Mouse (Mus musculus): ENCODE measurements around the gene Gm17617. TPM values are rescaled to one million over a fixed set of nuclear protein-coding genes. Genes with fewer than 3 reads are reported as not detected.
A peak's percentile ranks its signal among the peaks of the same experiment; 100 is the strongest.
"Not testable (repeated sequence)": the region's sequence is repeated elsewhere in the genome, so short reads cannot be mapped to it uniquely, and the experiment has no call there.

The Gm17617 gene
- total RNA-seq, 2 experiments from 2014 or later: not detected

- no peak for DNase-seq (ENCODE audit: low spot score)
These were observed 2.0 kb upstream of the Gm17617 start for GRCm38 (mm10) chr13:55135382-55135781.

DNA sequence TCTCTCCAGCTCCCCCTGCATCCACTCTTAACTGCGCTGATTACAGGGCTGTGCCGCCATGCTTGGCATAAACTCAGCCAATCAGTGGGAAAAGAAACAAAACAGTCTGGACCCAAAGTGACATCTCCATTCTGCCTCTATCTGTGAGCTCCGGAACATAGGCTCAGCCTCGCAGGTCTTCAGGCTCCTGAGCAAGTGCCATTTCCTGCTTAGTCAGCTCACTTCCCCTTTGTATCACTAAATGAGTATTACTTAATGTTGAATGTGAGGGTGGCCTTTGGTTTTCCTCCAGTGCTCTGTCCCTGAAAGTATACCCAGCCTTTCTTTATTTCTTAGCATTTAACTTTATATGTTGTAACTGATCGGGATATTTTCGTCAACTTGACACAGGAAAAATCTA, 8.4 kb downstream of the Gm17617 start:
- DNase-seq (ENCODE audit: low spot score): no peak

GRCm38 (mm10) chr13:55114375-55114774, 19.0 kb downstream of the Gm17617 start:
- no peak for DNase-seq (ENCODE audit: low spot score)

DNA sequence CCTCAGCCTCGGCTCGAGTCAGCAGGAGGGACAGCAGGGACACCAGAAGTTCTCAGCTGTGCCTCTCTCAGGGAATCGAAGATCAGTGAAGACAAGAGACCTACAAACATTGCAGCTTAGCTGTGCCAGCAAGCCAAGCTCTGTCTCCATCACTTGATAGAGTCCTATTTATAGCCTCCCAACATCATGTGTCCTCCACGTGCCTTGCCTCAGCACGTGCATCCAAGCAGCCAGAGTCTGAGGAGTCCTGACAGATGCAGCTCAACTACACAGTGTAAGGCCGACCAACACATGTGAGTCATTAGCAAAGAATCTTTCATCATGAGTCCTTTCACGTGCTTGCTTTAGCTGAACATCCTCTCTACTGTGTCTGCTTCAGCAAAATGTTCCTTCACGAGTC, 25.7 kb downstream of the Gm17617 start:
- peak; percentile 15 for DNase-seq (ENCODE audit: low spot score)

- DNase-seq (ENCODE audit: low spot score): no peak
These were observed 26.2 kb downstream of the Gm17617 start for GRCm38 (mm10) chr13:55107116-55107515.

DNA sequence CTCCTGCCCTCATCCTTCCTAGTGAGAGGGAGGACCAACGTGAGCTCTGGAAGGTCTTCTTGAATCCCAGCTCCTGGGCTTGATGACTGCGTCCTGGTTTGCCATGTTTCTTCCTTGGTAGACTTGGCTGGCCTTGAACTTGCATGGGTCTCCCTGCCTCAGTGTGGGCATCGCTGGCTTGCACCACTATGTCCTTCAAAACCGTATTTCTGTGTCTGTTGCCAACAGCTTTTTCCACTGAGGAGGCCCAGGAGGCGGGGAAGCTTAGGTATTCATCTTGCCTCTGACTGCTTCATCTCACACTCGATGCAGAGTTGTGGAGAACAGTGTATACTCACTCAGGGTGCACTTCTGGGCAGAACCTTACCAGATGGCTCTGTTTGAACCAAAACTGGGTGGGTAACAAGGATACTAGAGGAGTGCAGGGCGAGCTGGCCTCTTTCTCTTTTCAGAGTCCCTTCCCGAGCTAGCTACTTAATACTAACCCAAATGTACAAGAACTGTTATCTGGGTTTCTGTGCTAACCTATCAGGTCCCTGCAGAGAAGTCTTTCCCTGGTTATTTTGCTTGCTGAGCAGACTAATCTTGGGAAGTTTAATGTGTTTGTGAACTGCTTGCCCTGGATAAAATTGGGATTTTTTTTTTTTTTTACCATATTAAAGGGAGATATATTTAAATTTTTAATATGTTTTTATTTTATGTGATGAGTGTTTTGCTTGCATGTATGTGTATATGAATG, 27.2 kb downstream of the Gm17617 start:
- DNase-seq (ENCODE audit: low spot score): no peak

DNA sequence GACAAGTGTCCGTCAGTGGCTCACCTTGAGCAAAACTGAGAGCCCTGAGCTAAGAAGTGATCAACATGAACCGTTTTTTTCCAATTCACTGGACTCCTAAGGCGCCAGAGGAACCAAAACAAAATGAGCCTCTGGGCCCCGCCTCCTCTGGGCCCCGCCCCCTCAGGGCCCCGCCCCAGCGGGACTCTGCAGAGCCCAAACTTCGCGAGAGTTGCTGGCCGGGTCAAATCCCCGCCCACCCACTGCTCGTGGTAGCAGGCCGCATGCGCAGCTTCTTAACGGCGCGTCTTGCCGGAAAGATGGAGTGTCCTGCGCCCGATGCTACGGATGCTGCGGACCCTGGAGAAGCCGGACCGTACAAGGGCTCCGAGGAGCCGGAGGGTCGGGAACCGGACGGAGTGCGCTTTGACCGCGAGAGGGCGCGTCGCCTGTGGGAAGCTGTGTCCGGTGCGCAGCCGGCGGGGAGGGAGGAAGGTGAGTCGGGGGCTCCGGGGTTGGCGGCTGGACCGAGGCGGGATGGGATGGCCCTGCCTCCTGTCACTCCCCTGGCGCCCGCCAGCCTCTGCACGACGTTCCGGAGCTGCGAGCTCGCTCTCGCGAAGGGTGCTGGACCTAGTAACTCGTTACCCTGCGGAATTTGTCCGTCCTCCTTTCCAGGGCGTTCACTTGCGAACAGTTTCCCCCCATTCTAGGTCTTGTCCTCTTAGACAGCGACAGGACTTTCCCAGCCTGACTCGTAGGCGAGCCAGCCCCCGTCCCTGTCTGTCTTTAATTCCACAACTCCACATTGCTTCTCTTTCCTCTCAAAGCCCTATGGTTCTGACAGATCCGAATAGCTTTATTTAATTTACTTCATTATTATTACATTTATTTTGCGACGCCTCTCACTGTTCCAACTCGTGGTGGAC, 28.0 kb downstream of the Gm17617 start, which contains the start of gene Zfp346:
TSS of gene Zfp346 (plus strand) at position 267 of the 908 bp plus-strand sequence.
- peak; percentile 98 for DNase-seq (ENCODE audit: low spot score)

DNA sequence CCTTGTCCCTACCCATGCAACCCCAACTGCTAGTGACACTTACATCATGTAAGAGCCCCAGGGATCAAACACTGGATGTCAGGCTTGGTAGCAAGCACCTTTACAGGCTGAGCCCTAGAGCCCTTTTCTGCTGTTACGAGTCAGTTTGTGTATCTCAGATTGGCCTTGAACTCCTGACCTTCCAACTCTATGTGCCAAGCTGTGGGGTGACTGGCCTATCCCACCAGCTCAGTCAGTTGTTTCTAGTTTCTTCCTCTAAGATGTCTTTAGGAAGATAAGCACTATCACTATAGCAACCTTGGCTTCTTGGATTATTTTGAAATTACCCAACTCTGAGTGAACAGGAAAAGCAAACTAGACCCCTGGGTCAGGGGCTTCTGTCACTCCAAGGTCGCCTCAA, 30.0 kb downstream of the Gm17617 start:
- DNase-seq (ENCODE audit: low spot score): no peak

GRCm38 (mm10) chr13:55102366-55102765, 31.0 kb downstream of the Gm17617 start:
- DNase-seq (ENCODE audit: low spot score): no peak

DNA sequence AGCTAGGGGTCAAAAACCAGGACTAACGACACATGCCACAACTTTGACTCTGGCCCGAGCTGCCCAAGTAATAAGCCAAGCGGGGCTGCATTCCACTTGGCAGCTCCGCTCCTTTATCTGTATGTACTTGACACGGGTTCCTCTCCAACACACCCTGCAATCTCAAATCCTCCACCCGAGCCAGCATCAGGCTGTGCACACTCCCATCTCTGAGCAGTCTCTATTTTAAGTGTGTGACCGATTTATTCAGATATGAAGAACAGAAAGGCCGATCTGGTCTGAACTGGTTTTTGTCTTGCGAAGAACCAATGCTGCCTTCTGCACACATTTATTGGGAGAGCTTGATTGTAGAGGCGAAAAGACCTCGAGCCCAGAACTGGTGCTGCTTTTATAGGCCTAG, 31.7 kb downstream of the Gm17617 start:
- no peak for DNase-seq (ENCODE audit: low spot score)

DNA sequence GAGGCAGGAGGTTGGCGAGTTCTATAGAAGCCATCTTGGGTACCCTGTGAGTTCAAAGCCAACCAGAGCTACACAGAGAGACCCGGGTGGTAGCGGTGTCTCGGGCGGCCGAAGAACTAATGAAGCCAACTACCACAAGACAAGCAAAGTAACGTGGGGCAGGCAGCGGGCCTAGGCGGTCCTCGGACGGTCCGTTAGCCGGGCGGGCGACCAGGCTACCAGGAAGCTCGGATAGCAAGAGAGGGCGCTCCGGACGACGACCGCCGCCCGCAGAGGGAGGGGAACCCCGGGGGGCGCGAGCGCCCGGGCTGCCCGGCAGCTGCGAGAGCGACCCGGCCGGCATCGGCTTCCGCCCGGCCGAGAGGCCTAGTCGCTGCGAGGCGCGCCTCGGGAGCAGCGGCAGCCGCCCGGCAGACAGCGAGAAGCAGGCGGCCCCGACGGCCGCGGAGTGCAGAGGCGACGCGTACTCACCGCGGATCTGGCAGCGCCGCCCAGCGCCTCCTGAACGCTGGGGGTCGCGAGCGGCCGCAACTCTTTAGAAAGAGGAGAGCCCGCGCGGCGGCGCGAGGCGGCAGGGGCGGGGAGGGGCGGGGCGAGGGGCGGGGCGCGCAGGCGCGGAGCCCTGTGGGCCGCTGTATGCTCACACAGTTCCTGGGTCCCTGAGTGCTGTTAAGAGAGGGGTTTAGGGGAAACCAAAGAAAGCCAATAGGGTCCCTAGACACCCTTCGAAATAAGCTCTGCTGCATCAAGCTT, 33.4 kb downstream of the Gm17617 start, which contains the start of gene Uimc1:
TSS of gene Uimc1 (minus strand) at position 575 of the 753 bp plus-strand sequence.
- DNase-seq (ENCODE audit: low spot score): peak; percentile 71

GRCm38 (mm10) chr13:55099066-55099725, 34.2 kb downstream of the Gm17617 start:
- DNase-seq (ENCODE audit: low spot score): peak; percentile 12

DNA sequence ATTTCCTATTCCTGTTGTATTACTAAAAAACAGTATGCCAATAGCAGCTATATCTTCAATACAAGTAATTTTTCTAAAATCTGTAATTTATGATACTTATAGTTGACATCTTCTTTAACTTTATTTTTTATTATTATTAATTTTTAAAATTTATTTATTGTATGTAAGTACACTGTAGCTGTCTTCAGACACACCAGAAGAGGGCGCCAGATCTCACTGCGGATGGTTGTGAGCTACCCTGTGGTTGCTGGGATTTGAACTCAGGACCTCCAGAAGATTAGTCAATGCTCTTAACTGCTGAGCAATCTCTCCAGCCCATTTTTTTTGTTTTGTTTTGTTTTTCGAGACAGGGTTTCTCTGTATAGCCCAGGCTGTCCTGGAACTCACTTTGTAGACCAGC, 35.5 kb downstream of the Gm17617 start:
- not testable (repeated sequence) for DNase-seq (ENCODE audit: low spot score)

DNA sequence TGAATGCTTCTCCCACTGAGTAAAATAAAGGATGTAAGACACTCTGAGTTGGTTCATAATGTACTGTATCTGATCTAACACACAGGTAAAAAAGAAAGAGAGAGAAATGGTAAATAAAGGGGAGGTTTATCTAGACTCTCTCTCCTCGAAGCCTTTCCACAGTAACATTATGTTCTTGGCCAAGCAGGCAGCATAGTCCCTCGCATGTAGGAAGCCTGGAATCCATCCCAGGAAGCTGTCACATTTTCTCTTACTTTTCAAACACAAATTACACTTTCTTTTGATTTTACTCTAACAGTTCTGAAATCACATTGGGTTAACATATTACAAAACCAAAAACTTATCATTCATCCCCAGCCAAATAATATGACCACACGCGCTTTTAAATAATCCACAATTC, 40.8 kb downstream of the Gm17617 start:
- no peak for DNase-seq (ENCODE audit: low spot score)

Other genes with a start within 250 kb of the Gm17617 start
- gene Unc5a, start 184.1 kb downstream of the Gm17617 start, total RNA-seq (2021): 1 to 10 TPM; 7.6 to 7.8 TPM
- gene Hk3, start 112.2 kb downstream of the Gm17617 start, total RNA-seq (2021): under 1 TPM; 0.14 to 0.19 TPM
- 10 to 100 TPM; 11.1 to 12.5 TPM for gene Uimc1, start 33.2 kb downstream of the Gm17617 start, total RNA-seq (2021)
- 10 to 100 TPM; 12.1 to 14.5 TPM for gene Zfp346, start 28.2 kb downstream of the Gm17617 start, total RNA-seq (2021)
- gene Fgfr4, start 19.1 kb upstream of the Gm17617 start, total RNA-seq (2021): 1 to 10 TPM; 1.2 to 1.3 TPM
- gene Nsd1, start 76.2 kb upstream of the Gm17617 start, total RNA-seq (2021): 10 to 100 TPM; 40.0 to 47.1 TPM
- gene Prelid1, start 187.0 kb upstream of the Gm17617 start, total RNA-seq (2021): 10 to 100 TPM; 14.9 to 18.1 TPM
- gene Rab24, start 188.4 kb upstream of the Gm17617 start, total RNA-seq (2021): 10 to 100 TPM; 31.7 to 32.3 TPM
- gene Mxd3, start 196.3 kb upstream of the Gm17617 start, total RNA-seq (2021): not detected
- gene Lman2, start 229.2 kb upstream of the Gm17617 start, total RNA-seq (2021): 10 to 100 TPM; 33.0 to 38.9 TPM
- gene Rgs14, start 236.2 kb upstream of the Gm17617 start, total RNA-seq (2021): under 1 TPM; 0.24 to 0.43 TPM